Mouse (Mus musculus) layer of hippocampus, postnatal 10 days (tissue): ENCODE results near the gene Ccin. TPM values are rescaled to one million over a fixed set of nuclear protein-coding genes. Genes with fewer than 3 reads are reported as not detected.

Experiments
- DNase-seq, 2 experiments: peaks; one replicate each; pipeline ENCODE4 v3.0.0; 2021; ENCODE audit warnings: low spot score in 2 of 2
- total RNA-seq, 2 experiments: library from RNA; stranded (reverse); gene quantifications; 2 replicates each; pipeline ENCODE4 v1.2.3; 2021

The Ccin gene
- total RNA-seq, 2 experiments from 2014 or later: not detected

DNA sequence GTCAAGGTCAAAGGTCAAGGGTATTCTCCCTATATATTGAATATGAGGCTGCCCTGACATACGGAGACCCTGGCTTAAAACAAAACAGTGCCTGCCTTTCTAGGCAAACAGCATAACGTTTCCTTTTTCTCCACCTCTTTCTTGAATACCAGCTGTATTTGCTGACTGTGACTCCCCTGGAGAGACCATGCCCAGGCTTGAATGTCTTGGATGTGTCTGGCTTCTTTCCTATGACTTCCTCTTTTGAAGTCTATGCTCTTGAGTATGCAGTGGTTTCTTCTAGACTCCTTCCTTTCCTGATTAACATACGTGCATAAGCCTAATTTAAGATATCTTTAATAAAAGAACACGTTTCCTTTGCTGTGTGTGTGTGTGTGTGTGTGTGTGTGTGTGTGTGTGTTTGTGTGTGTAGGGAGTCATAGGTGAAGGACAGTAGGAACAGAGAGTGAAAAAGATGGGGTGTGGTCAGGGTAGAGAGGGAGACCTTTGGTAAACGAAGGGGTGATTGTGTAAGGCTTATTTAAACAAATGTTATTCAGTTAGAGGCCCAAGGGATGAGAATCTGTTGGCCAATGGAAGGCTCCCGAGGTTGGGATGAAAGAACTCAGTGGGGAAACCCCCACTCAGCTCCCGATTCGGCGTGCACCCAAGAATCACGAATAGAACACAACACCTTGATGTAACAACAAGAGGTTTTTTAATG lies 8.2 kb upstream of the Ccin start:
- DNase-seq: no peak

DNA sequence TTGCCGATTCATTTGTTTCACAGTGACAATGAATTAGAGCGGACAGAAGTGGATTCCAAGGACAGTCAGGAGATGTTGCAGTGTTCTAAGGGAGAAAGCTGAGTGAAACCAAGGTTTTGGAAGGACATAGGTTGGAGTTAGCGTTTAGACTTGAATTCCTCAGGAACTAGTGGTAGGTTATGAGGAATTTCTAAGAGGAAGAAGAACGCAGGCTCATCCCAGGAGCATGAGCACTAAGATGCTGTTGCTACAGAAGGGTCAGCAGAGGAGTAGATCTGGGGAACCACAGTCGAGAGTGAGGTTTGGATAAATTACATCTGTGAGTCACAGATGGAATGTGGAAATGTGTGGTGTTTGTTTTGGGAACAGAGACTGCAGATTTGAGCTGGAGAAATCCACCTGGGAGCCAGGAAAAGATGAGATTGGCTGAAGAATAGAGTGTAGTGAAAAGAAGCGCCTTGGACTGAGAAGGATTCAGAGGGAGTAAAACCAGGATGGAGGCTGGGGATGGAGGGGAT lies 7.0 kb upstream of the Ccin start:
- DNase-seq: no peak

DNA sequence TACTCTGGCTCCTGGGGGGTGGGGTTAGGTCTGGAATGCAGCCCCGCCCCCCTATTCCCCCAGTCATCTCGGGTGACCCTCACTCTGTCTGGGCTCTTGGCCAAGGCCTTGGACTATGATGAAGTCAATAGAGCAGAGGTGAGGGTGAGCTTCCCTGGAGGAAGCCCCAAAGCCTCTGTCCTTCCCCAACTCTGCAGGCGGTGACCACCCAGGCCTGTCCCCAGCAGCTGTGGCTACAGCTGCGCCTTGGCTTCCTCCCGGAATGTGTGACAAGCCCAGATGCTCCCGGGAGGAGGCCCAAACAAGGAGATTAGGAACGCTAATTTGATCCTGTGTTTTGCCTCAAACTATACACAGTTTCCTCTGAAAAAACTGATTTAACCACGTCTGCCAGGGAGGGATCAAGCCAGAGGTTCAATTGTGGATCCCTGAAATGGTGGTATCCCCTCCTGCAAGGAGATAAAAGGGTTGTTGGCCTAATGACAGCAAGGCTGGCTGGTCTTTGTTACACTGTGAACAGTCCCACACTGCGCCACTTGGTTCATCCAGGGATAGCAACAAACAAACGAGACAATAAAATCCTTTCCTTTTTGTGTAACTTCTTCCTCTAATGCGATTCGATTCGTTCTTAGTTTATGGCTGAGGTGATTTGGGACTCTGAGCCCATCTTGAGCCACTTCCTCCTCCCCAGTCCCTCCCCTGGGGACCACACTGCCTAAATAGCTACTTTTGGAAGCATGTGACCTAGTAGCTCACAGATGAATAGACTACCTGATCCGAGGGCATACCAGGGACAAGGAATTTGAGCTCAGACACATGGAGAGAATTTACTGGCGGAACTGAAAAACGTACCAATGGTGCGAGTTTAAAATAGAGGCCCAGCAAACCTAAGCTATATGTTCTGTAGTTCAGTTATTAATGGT lies 4.5 kb upstream of the Ccin start:
- DNase-seq: peak in 1 of 2 experiments; percentile 16

DNA sequence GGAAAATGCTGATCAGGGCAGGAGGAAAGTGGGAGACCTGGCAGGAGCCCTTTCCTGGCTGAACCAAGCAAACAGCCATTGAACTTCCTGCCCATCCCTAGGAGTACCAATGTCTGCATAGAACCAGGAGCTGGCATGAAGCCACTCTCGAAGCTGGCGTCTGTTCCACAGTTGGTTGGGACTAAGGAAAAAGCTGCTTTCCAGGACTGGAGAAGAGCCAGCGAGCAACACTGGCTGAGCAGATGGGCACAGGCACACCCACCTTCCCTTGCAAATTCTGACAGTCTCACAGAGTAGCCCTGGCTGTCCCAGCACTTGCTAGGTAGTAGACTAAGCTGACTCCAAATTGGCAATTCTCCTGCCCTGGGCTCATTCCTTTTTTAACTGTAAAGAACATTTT lies 3.5 kb upstream of the Ccin start:
- DNase-seq: peak; percentile 86 to 90

DNA sequence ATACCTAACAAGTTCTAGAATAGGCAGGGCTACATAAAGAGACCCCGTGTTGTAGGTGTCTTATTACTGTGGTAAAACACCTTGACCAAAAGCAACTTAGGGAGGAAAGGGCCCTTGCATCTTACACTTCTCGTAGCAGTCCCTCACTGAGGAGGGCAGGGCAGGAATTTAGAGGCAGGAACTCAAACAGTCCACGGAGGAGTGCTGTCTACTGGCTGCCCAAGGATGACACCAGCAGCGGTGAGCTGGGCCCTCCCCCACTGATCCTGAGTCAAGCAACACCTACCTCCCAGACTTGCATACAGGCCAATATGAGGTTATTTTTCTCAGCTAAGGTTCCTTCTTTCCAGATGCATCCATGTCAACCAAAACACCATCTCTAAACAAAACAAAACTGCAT lies 3.0 kb upstream of the Ccin start:
- no peak for DNase-seq

DNA sequence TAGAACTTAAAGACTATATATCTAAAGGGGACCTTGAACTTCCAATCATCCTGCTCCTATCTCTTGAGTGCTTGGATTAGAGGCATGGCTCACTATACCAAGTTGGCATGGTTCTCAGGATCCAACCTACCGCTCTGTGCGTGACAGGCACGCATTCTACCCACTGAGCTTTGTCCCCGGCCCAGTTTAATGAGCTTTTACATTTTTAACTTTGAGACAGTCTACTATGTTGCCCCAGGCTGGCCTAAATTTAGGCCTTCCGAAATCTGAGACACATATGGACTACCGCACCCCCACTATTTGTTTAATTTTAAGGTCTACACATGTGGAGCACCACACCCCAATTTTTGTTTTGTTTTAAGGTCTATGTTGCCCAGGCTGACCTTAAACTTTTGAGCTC lies 2.4 kb upstream of the Ccin start:
- peak in 1 of 2 experiments; percentile 6 for DNase-seq

DNA sequence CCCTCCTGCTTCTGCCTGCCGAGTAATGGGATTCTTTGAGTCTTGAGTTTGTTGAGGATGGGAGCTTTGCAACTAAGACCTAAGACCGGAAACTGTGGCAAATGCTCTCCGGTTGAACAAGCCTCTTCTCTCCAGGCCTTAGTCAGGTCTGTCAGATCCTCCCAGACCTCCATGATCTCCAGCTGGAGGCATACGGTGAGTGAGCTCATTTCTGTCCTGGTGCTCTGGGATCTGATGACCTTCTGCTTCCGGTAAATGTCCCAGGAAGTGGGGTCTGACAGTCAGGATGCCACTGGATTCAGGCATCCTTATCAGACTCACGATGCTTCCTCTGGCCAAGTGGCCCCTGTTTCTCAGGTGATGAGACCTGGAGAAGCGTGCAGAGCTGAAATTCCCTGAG lies 2.0 kb upstream of the Ccin start:
- no peak for DNase-seq

DNA sequence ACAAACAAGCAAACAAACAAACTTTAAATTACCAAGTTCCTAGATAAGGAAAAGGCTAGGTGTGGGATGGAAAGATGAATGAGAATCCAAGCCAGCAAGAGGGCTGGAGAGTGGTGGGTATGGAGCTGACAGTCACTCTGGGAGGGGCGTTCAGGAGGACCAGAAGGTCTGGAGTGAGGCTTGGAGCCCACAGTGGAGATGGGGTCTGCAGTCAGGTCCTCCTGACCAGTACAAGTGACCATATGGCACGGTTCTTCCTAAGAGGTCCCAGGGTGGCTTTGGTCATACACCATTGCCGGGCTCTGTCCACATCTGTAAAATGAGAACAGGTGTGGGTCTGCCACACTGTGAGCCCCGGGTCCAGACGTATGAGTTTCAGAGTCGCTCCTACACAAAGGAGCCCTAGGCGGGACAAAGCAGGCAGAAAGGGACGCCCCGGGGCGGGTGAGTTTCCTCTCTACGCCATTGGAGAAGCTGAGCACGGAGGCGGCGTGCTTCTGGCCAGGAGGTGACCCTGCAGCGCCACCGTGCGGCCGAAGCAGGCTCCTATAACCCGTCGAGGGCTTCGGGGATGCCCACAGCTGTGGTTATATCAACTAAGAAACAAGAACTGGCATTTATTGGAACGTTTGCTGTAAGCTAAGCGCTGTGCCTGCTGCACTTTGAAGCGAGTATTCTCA lies 1.1 kb upstream of the Ccin start:
- DNase-seq: peak; percentile 96 to 98

DNA sequence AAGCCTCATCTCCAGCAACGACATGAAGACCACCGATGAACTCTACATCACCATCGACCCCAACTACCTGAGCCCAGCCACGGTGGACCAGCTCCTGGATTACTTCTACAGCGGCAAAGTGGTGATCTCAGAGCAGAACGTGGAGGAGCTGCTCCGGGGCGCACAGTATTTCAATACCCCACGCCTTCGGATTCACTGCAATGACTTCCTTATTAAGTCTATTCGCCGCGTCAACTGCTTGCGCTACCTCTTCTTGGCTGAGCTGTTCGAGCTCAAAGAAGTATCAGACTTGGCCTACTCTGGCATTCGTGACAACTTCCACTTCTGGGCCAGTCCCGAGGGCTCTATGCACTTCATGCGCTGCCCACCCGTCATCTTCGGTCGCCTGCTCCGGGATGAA lies 473 bp downstream of the Ccin start:
- DNase-seq: no peak

DNA sequence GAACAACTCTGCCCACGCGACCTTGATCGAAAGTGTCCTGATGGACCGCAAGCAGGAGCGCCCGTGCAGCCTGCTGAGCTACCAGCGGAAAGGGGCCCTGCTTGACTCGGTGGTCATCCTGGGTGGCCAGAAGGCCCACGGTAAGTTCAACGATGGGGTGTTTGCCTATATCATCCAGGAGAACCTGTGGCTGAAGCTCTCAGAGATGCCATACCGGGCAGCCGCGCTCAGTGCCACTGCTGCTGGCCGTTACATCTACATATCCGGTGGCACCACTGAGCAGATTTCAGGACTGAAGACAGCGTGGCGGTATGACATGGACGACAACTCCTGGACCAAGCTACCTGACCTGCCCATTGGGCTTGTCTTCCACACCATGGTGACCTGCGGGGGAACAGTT lies 1.0 kb downstream of the Ccin start:
- no peak for DNase-seq

DNA sequence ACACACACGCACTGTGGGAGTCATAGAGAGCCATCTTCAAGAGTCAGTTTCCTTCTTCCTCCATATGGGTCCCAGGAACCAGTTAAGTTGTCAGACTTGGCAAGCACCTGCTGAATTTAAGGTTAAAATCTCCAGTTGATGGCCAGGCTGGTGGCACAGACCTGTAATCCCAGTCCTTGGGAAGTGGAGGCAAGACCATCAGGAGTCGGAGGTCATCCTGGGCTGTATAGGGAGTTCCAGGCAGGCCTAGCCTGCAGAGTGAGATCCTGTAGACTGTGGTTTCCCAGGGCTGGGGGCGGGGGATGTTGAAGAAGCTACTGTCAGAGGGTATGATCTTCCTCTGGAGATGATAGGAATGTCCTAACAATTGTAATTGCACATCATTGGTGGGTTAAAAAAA lies 5.7 kb downstream of the Ccin start:
- DNase-seq: no peak

DNA sequence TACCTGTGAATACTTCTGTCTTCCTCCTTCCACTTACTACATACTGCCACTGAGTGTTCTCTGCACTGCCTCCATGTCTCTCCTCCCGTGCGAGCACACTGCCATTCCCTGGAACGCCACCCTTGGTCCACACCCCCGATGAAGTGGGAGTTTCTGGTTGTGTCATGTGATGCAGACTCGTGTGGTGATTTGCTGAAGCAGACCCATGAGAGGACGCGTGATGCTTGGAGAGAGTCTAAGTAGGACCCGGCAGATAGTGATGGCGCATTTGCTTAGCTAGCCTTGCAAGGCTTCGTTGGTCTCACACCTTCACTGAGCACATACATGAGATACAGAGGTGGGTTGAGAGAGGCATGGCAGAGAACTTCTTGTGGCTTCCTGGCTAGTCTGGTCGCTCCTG lies 9.8 kb downstream of the Ccin start:
- DNase-seq: no peak

DNA sequence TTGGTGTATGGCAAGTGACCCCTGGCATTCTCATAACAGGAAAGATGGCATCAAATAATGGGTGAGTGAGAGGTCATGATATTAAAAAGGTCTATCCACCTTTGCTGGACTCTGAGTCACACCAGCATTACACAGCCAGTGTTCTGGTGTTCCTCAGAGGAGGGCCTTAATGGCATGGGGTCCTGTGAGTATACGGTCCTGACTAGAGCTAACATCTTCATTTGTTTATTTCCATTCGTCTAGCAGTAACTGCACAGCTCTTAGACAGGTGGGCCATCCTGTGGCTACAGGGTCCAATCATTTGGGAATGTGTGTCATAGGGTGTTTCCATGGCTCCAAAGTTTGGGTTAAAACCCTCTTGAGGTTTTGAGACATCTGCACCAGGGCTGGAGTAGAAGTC lies 11.1 kb downstream of the Ccin start:
- DNase-seq: no peak

DNA sequence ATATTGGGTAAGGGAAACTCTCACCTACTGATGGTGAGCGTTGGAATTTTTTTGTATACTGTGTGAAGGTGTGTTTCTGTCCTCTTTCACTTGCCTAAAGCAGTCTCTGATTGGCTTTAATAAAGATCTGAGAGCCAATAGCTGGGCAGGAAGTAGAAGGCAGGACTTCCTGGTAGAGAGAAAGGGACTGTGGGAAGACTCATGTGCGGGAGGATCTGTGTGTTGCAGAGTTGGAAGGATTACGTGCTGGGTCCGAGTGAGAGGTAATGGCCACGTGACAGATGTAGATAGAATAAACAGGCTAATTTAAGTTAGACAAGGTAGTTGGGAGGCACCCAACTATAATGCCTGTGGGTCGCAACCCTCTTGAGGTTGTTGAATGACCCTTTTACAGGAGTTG lies 20.3 kb downstream of the Ccin start:
- no peak for DNase-seq

DNA sequence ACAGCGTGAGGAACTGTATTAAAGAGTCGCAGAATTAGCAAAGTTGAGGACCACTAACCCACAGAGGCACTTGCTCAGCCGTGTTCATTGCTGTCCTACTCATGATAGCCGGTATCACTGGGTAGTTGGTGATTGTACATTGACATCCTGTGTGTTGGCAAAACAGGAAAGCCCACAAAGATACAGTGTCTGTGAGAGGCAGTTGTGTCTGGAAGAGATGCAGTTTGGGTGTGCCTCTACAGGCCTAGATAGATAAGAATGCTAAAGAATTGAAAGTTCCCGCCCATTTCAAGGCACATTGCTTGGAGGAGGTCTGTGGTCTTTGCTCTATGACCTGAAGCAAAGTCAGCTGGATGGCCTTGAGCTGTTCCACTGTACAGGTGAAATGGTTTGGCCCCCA lies 20.8 kb downstream of the Ccin start, which contains the start of gene Clta:
Clta (plus strand) TSS at position 327 of the 400 bp plus-strand sequence.
- DNase-seq: no peak

DNA sequence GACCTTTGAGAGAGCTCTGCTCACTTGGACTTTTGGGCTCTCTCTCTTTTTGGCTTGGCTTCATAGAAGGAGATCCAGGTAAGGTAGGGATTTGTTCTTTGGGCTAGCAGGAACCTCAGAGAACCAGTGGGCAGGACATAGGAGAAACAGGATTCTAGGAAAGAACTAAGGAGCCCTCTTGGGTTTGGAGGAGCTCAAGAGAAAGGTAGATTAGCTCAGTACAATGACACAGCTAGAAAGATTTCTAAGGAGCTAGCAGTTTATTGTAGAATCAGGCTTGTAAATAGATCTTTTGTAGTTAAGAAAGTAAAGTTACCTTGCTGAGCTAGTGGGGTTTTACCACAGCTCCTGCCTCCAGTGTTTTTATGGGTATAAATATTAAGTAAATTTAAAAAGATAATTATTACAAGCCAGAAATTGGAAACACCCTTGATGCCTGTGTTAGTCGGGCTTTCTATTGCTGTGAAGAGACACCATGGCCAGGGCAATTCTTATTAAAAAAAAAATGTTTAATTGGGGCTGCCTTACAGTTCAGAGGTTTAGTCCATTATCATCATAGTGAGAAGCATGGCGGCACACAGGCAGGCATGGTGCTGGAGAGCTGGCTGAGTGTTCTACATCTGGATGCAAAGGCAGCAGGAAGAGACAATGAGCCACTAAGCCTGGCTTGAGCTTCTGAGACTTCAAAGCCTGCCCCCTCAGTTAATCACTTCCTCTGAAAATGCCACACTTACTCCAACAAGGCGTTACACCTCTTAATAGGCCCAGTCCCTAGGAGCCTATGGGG lies 21.5 kb downstream of the Ccin start:
- no peak for DNase-seq

DNA sequence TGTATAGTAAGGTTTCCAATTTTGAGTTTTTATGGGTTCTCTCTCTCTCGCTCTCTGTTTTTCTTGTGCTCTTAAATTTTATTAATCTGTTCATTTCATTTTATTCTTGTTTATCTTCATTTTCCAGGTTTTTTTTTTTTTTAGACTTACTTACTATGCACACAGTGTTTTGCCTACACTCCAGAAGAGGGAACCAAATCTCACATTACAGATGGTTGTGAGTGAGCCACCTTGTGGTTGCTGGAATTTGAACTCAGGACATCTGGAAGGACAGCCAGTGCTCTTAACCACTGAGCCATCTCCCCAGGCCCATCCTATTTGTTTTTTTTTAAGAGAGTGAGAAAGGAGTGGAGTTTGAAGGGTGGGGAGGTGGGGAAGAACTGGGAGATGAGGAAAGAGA lies 26.9 kb downstream of the Ccin start:
- no peak for DNase-seq

DNA sequence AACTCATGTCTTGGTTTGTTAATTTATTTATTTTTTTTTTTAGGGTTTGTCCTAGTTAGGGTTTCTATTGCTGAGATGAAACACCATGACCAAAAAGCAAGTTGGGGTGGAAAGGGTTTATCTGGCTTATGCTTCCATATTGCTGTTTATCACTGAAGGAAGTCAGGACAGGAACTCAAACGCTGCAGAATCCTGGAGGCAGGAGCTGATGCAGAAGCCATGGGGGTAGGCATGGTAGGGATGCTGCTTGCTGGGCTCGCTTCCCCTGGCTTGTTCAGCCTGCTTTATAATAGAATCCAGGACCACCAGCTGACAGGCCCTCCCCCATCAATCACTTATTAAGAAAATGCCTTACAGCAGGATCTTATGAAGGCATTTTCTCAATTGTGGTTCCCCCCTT lies 27.6 kb downstream of the Ccin start:
- no peak for DNase-seq

DNA sequence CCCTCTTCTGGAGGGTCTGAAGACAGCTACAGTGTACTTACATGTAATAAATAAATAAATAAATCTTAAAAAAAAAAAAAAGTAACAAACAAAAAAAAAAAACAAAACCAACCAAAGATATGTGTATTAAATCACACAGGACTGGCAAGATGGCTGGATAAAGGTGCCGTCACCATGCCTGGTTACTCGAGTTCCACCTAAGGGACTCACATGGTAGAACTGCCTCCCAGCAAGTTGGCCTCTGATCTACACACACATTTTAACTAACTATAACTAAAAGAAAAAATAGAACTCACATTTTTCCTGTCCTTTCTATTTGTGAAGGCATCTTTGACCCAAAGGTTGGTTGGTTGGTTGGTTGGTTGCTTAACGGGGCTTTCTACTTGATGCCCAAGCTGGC lies 28.5 kb downstream of the Ccin start:
- no peak for DNase-seq

DNA sequence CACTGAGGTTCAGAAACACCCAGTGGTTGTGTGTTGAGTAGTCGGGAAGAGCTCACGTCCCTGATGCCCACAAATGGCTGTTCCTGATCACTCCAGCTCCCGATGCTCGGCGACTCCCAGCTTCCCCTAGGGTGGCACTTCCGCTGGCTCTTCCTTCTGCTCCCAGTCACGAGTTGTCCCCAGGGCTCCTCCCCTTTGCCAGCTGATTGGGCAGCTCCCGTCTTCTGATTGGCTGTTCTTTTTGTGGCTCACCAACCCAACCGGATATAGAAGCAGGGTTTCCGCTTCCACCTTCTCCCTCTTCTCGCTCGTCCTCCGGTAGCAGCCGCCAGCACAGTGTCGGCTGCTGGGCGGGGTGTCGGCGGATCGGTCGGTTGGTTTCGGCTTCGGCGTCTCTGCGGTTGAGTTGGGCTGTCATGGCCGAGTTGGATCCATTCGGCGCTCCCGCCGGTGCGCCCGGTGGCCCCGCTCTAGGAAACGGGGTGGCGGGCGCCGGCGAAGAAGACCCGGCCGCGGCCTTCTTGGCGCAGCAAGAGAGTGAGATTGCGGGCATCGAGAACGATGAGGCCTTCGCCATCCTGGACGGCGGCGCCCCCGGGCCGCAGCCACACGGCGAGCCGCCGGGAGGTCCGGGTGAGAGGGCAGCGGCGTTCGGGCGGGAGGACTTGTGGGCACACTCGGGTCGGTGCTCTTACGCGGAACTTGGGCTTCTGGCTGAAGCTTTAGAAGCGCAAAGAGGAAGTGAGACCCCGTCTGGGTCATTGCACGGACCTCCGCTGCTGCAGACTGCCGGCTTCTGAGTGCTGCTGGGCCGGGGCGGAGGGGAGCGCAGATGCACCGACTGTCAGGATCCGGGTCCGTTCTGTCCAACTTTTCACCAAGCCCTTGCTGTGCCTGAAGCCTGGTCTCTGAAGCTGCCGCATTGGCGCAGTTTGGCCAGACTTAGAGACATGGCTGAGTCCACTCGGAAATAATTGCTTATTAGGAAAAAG lies 29.4 kb downstream of the Ccin start:
- peak; percentile 86 to 89 for DNase-seq
